Mouse (Mus musculus) lung, embryonic 14.5 days (tissue): ENCODE measurements at regions not wholly inside any gene's neighbourhood (a gene's known extent, or its start where the extent isn't known, plus 50 kb on each side); places are given as distances from the start of the nearest gene placed in this dataset.

Source experiments
- ATAC-seq: fragments of 200-750 bp; cut with Nextera tagmentation; 2 replicates; pipeline ENCODE4 v1.8.0; 2017; ENCODE audit warnings: mild to moderate bottlenecking, moderate TSS enrichment, moderate library complexity; ENCODE audit not compliant: insufficient read depth
- DNase-seq: peaks from one replicate; pipeline ENCODE4 v3.0.0-alpha.2; 2015
- H3K27ac ChIP-seq: fragments of 300-500 bp; sonication (generic); 2 replicates; pipeline ENCODE4 v1.5.1; 2014; ENCODE audit warnings: low read depth, mild to moderate bottlenecking, moderate library complexity
- H3K27me3 ChIP-seq: fragments of 300-500 bp; sonication (generic); 2 replicates; pipeline ENCODE4 v1.6.1; 2014; ENCODE audit warnings: low read length, control low read depth; ENCODE audit not compliant: insufficient read depth
- H3K36me3 ChIP-seq: fragments of 300-500 bp; sonication (generic); 2 replicates; pipeline ENCODE4 v1.6.1; 2014; ENCODE audit warnings: control low read depth; ENCODE audit not compliant: insufficient read depth
- H3K4me1 ChIP-seq: fragments of 300-500 bp; sonication (generic); 2 replicates; pipeline ENCODE4 v1.6.1; 2014; ENCODE audit warnings: antibody characterized with exemption, control low read depth; ENCODE audit not compliant: insufficient read depth
- H3K4me2 ChIP-seq: fragments of 300-500 bp; sonication (generic); 2 replicates; pipeline ENCODE4 v1.6.1; 2014; ENCODE audit warnings: mild to moderate bottlenecking
- H3K4me3 ChIP-seq: fragments of 300-500 bp; sonication (generic); 2 replicates; pipeline ENCODE4 v1.5.1; 2014; ENCODE audit warnings: low read depth, low read length
- H3K9ac ChIP-seq: fragments of 300-500 bp; sonication (generic); 2 replicates; pipeline ENCODE4 v1.6.1; 2014
- H3K9me3 ChIP-seq: fragments of 300-500 bp; sonication (generic); 2 replicates; pipeline ENCODE4 v1.6.1; 2016; ENCODE audit warnings: low read depth, low read length, control low read depth
- CTCF ChIP-seq: IDR thresholded peaks from 2 replicates; pipeline ENCODE4 v1.5.1; 2016; ENCODE audit warnings: antibody characterized with exemption, low read depth
- WGBS: fragments of 180-500 bp; shearing (Covaris S2); extraction: QIAGEN DNeasy Blood & Tissue Kit; methylation state at CpG from one replicate; pipeline ENCODE4 v1.1.7; 2014; 5-methylcytosine and 5-hydroxymethylcytosine counted together

DNA sequence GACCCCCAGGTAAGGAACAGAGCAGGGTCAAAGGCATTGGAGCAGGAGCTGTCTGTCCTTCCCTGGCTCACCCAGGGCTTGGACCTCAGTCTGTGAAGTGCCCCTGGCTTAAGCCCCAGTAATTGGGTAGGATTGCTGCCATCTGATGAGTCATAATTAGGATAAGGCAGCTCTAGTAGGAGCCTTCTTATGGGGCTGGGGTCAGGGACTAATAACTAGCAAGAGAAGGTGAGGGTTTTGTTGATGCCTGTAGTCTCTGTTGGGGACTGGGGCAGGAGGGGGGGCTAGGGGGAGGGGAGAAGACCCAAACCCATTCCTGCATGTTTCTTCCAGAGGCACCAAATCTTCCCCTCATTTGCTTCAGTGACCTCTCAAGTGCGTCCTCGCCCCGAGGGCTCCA, 172.4 kb upstream of the Mki67 start:
- no peak overlapping the region for H3K9ac ChIP-seq
- no peaks in the 10 kb centered on the region for H3K27me3 ChIP-seq
- no peak for DNase-seq
- H3K4me1 ChIP-seq: no peaks in the 10 kb centered on the region
- 34% methylated on average over 3 of the region's 3 CpGs for WGBS
- peaks cover 3% of the 10 kb centered on the region; the same call in 1 of the 2 replicates for H3K9me3 ChIP-seq
- TF ChIP-seq CTCF: no peak
- H3K27ac ChIP-seq: no peak overlapping the region
- H3K4me2 ChIP-seq: no peak overlapping the region
- H3K36me3 ChIP-seq: no peaks in the 10 kb centered on the region
- no peak overlapping the region for H3K4me3 ChIP-seq
- ATAC-seq: no peak

DNA sequence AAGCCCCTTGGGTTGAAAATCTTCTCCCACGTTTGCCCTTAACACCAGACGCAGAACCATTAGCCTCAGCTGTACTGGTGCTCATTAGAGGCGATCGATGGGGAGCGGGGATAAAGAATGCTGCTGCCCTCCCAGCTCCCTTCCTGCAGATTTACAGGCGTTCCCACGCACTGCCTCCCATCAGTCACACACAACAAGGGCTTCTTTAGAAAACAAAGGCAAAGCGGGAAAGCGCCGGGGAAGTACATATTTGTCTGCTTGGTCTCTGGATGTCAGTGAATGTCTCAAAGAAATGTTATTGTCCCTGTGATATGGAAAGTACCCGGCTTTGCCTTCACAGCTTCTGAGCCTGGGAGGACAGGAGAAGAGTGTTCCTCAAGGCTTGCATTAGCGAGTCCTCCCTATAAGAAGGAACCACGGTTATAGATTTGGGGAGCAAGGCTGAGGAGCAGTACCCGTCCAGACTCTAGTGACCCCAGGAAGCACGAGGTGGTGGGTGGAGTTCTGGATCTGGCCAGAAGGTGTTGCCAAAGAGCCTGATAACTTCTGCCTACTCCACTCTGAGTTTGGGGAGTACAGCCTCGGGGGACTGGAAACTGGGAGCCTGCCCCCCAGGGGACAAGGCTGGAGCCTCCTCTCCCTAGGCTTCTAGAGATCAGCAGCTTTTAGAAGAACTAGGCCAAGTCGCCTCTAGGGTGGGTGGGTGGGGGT, 173.0 kb upstream of the Mki67 start:
- WGBS: 16% methylated on average over 17 of the region's 17 CpGs
- ATAC-seq (peak; percentile 58; the same call in 1 of the 2 replicates), DNase-seq (peak; percentile 60)
- no peak overlapping the region for H3K9ac ChIP-seq
- H3K9me3 ChIP-seq: peaks cover 3% of the 10 kb centered on the region; the same call in 1 of the 2 replicates
- H3K27me3 ChIP-seq: no peaks in the 10 kb centered on the region
- H3K27ac ChIP-seq: no peak overlapping the region
- peak; percentile 70 for TF ChIP-seq CTCF
- no peaks in the 10 kb centered on the region for H3K36me3 ChIP-seq
- H3K4me1 ChIP-seq: no peaks in the 10 kb centered on the region
- H3K4me2 ChIP-seq: peak overlapping the region; percentile 30
- H3K4me3 ChIP-seq: no peak overlapping the region

DNA sequence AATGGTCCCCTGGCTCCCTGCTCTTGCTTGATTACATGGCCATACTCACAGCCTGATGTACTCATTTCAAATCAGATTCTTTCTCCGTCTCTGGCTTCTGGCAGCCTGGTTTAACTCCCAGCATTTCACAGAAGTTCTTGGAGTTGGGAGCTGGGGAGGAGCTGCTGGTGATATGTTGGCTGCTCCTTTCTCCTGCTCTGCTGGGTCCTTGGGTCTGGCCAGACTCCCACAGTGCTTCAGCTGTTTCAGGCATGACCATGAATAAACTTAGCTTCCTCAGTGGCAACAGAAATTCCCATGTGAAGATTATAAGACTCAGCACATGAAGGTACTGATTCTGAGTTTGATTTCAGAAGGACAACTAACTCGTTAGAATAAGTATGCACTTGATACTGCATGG, 182.7 kb upstream of the Mki67 start:
- no peak for TF ChIP-seq CTCF
- DNase-seq (peak; percentile 17), ATAC-seq (no peak)
- Histone ChIP-seq H3K9ac (no peak overlapping the region), H3K4me2 (no peak overlapping the region), H3K9me3 (no peaks in the 10 kb centered on the region), H3K4me1 (peaks cover 7% of the 10 kb centered on the region; the same call in 1 of the 2 replicates), H3K27me3 (no peaks in the 10 kb centered on the region), H3K27ac (no peak overlapping the region), H3K36me3 (no peaks in the 10 kb centered on the region), H3K4me3 (no peak overlapping the region)
- 72% methylated on average over 2 of the region's 2 CpGs for WGBS

DNA sequence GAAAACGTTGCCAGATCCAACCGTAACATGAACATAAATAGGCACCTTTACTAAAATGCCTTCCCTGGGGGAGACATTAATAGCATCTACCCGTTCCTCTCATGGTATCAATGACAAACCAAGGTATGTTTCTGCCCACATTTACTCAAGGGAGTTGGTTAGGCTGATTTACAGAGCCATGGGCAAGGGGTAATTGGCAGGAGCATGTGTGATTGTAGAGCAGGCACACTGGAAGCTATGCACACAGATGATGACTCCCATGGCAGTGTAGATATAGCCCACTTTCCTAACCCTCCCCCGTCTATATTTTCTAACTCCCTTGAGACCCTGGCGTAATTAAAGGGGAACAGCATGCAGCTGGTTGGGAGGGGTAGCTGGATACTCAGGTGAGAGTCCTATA, 183.6 kb upstream of the Mki67 start:
- Histone ChIP-seq H3K27me3 (no peaks in the 10 kb centered on the region), H3K36me3 (no peaks in the 10 kb centered on the region), H3K27ac (no peak overlapping the region), H3K9me3 (no peaks in the 10 kb centered on the region), H3K4me3 (no peak overlapping the region), H3K9ac (no peak overlapping the region), H3K4me1 (peaks cover 7% of the 10 kb centered on the region; the same call in 1 of the 2 replicates), H3K4me2 (no peak overlapping the region)
- no peak for TF ChIP-seq CTCF
- DNase-seq (no peak), ATAC-seq (no peak)
- 86% methylated on average over 5 of the region's 5 CpGs for WGBS

DNA sequence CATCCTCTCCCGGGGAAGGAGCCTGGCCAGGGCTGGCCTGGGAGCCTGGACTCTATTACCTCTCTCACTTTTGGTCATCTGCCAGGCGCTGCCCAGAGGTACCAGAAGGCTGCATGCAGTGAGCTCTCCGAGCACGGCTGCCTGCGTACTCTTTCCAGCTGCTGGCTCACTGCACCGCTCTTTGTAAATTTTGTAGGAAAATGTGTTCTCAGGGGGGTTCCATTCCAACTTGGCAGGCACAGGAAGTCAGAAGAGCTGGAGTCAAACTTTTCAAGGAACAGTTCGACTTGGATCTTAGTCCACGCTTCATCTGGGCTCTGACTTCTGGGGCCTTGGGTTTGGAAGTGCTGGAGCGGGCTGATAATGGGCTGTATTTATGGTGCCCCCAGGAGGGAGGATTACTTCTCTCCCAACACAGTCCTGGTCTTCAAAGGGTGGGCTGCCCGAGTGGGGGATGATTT, 184.7 kb upstream of the Mki67 start:
- WGBS: 24% methylated on average over 10 of the region's 10 CpGs
- Histone ChIP-seq H3K4me1 (peaks cover 7% of the 10 kb centered on the region; the same call in 1 of the 2 replicates), H3K27ac (no peak overlapping the region; the same call in 1 of the 2 replicates), H3K4me3 (no peak overlapping the region), H3K9me3 (no peaks in the 10 kb centered on the region), H3K9ac (no peak overlapping the region), H3K36me3 (no peaks in the 10 kb centered on the region), H3K4me2 (no peak overlapping the region), H3K27me3 (no peaks in the 10 kb centered on the region)
- TF ChIP-seq CTCF: no peak
- DNase-seq (peak; percentile 60), ATAC-seq (peak; percentile 81; the same call in 1 of the 2 replicates)

DNA sequence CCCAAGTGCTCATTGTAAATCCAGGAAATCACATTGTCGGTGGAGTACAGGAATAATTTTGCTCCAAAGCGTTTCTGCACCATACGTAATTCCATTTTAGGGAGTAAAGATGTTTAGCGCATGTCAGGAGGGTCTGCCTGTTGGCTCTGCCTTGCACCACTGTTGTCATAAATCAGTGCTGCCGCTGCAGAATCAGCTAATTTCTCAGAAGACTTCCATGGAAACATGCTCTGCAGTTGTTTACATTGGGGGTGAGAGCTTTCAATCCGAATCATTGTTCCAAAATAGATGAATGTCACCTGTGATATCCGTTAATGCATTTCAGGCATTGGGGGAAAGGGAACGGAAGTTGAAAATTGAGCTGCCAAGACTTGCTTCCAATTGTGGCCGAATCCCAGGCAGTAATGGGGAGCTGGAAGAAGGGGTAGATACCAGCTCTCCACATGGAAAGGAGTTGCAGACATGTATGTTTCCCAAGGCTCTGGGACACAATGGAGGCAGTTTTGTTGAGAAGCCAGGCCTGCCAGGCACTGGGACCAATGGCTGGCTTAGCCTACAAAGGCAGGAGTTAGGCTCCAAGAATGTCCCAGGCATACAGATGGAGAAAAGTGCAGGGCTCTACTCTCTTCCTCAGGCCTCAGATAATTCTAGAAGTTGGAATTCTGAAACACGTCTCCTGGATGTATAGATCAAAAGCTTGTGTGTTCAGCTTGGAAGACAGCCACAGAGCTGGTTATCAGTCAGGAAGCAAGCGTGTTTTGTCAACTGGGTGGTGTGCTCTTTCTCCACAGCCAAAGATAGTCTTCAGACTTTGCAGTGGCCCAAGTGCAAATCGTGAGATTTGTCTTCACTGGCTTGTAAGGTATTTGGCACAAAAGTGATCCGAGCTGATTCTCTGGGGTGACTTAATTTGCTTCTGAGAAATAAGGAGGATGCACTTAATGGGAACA, 186.2 kb upstream of the Mki67 start:
- Histone ChIP-seq H3K4me1 (peaks cover 7% of the 10 kb centered on the region; the same call in 1 of the 2 replicates), H3K27me3 (no peaks in the 10 kb centered on the region), H3K9ac (no peak overlapping the region), H3K27ac (peak overlapping the region; percentile 25; the same call in 1 of the 2 replicates), H3K4me3 (no peak overlapping the region), H3K9me3 (no peaks in the 10 kb centered on the region), H3K36me3 (no peaks in the 10 kb centered on the region), H3K4me2 (no peak overlapping the region)
- DNase-seq (peak; percentile 42), ATAC-seq (no peak)
- WGBS: 38% methylated on average over 13 of the region's 13 CpGs
- TF ChIP-seq CTCF: no peak

DNA sequence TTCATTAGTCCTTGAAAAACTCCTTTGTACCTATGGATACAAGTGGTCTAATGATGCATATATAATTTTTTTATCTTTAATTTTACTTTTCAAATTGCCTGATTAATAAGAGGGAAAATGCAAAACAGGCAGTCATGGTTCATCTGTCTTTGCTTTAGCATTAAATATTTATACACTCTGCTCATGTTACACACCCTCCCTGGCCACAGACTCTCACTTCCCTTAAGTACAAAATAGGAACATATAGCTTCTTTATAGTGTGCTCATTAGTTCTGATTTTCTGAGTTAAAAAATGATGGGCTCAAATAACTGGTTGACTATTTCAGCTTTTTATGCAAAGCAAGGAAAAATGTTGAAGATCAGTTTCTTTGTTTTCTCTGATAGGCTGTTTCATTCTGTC, 195.2 kb upstream of the Mki67 start:
- no peak for TF ChIP-seq CTCF
- no peaks in the 10 kb centered on the region for H3K9me3 ChIP-seq
- DNase-seq (no peak), ATAC-seq (no peak)
- H3K4me3 ChIP-seq: no peak overlapping the region
- no peak overlapping the region for H3K4me2 ChIP-seq
- no peaks in the 10 kb centered on the region for H3K36me3 ChIP-seq
- no peaks in the 10 kb centered on the region for H3K4me1 ChIP-seq
- H3K9ac ChIP-seq: no peak overlapping the region
- no peak overlapping the region for H3K27ac ChIP-seq
- no peaks in the 10 kb centered on the region for H3K27me3 ChIP-seq
